Mouse (Mus musculus): ENCODE data around the gene Wars2. TPM values are rescaled to one million over a fixed set of nuclear protein-coding genes. Genes with fewer than 3 reads are reported as not detected.

The Wars2 gene
- polyA plus RNA-seq, 1 experiment from 2014 or later, result 5.4 TPM

GRCm38 (mm10) chr3:99174658-99175304 is 33.9 kb downstream of the Wars2 start:
- Histone ChIP-seq H3K4me3 (replicated peaks; ENCODE audit: low read length) (no peak overlapping the region), H3K9ac (no peak overlapping the region; the same call in 1 of the 2 replicates)
- ATAC-seq (ENCODE audit: low FRiP score), result peak; percentile 64; the same call in 1 of the 2 replicates

GRCm38 (mm10) chr3:99183355-99184016 is 42.6 kb downstream of the Wars2 start:
- Histone ChIP-seq H3K36me3 (replicated peaks; ENCODE audit: control insufficient read depth, insufficient read depth) (no peaks in the 10 kb centered on the region), H3K9me3 (ENCODE audit: control insufficient read depth, low read length) (no peaks in the 10 kb centered on the region), H3K9ac (no peak overlapping the region), H3K4me3 (replicated peaks; ENCODE audit: low read length) (no peak overlapping the region), H3K27ac (no peak overlapping the region), H3K4me2 (replicated peaks) (no peak overlapping the region), H3K27me3 (ENCODE audit: control insufficient read depth, insufficient read depth, low read length) (no peaks in the 10 kb centered on the region), H3K4me1 (replicated peaks; ENCODE audit: control insufficient read depth, insufficient read depth, low read length) (no peaks in the 10 kb centered on the region)
- WGBS, result 85% methylated on average over 17 of the region's 17 CpGs
- no peak for ATAC-seq (ENCODE audit: low FRiP score)
- no peak for DNase-seq (ENCODE audit: low spot score)

More at GRCm38 (mm10) chr3:99174658-99175304, 33.9 kb downstream of the Wars2 start:
- H3K36me3 ChIP-seq (replicated peaks; ENCODE audit: control insufficient read depth, insufficient read depth), result no peaks in the 10 kb centered on the region
- H3K9me3 ChIP-seq (ENCODE audit: control insufficient read depth, low read length), result no peaks in the 10 kb centered on the region
- H3K4me2 ChIP-seq (replicated peaks), result 0 out of 2 replicates have a peak overlapping the region, but pooled peaks have one; percentile 6
- H3K27me3 ChIP-seq (ENCODE audit: control insufficient read depth, insufficient read depth, low read length), result no peaks in the 10 kb centered on the region
- DNase-seq (ENCODE audit: low spot score), result no peak
- no peaks in the 10 kb centered on the region for H3K4me1 ChIP-seq (replicated peaks; ENCODE audit: control insufficient read depth, insufficient read depth, low read length)
- WGBS, result 49% methylated on average over 9 of the region's 9 CpGs
- peak overlapping the region; percentile 33; the same call in 1 of the 2 replicates for H3K27ac ChIP-seq

- 51% methylated on average over 1 of the region's 1 CpGs for WGBS
- H3K4me1 ChIP-seq (replicated peaks; ENCODE audit: control insufficient read depth, insufficient read depth, low read length), result no peaks in the 10 kb centered on the region
- no peaks in the 10 kb centered on the region for H3K36me3 ChIP-seq (replicated peaks; ENCODE audit: control insufficient read depth, insufficient read depth)
- no peaks in the 10 kb centered on the region for H3K27me3 ChIP-seq (ENCODE audit: control insufficient read depth, insufficient read depth, low read length)
- H3K9me3 ChIP-seq (ENCODE audit: control insufficient read depth, low read length), result no peaks in the 10 kb centered on the region
- no peak overlapping the region for H3K27ac ChIP-seq
- no peak overlapping the region for H3K4me3 ChIP-seq (replicated peaks; ENCODE audit: low read length)
- no peak overlapping the region for H3K9ac ChIP-seq
- ATAC-seq (ENCODE audit: low FRiP score) (no peak), DNase-seq (ENCODE audit: low spot score) (peak; percentile 45)
- no peak overlapping the region for H3K4me2 ChIP-seq (replicated peaks)
These were observed 43.5 kb downstream of the Wars2 start for GRCm38 (mm10) chr3:99184373-99184772.

- Histone ChIP-seq H3K9me3 (ENCODE audit: control insufficient read depth, low read length) (no peaks in the 10 kb centered on the region), H3K9ac (no peak overlapping the region), H3K4me2 (replicated peaks) (no peak overlapping the region), H3K4me1 (replicated peaks; ENCODE audit: control insufficient read depth, insufficient read depth, low read length) (no peaks in the 10 kb centered on the region), H3K27me3 (ENCODE audit: control insufficient read depth, insufficient read depth, low read length) (no peaks in the 10 kb centered on the region), H3K4me3 (replicated peaks; ENCODE audit: low read length) (no peak overlapping the region), H3K36me3 (replicated peaks; ENCODE audit: control insufficient read depth, insufficient read depth) (no peaks in the 10 kb centered on the region), H3K27ac (no peak overlapping the region)
- WGBS, result 80% methylated on average over 1 of the region's 1 CpGs
- ATAC-seq (ENCODE audit: low FRiP score), result no peak
- DNase-seq (ENCODE audit: low spot score), result no peak
These were observed 47.2 kb downstream of the Wars2 start for GRCm38 (mm10) chr3:99188097-99188496.

- WGBS, result 85% methylated on average over 4 of the region's 4 CpGs
These were observed 52.7 kb downstream of the Wars2 start for GRCm38 (mm10) chr3:99193576-99193975.

GRCm38 (mm10) chr3:99203331-99203730 is 62.5 kb downstream of the Wars2 start:
- no peak for ATAC-seq (ENCODE audit: low FRiP score)
- no peaks in the 10 kb centered on the region for H3K27me3 ChIP-seq (ENCODE audit: control insufficient read depth, insufficient read depth, low read length)

More at GRCm38 (mm10) chr3:99193576-99193975, 52.7 kb downstream of the Wars2 start:
- ATAC-seq (ENCODE audit: low FRiP score), result no peak
- Histone ChIP-seq H3K4me1 (replicated peaks; ENCODE audit: control insufficient read depth, insufficient read depth, low read length) (no peaks in the 10 kb centered on the region), H3K27ac (no peak overlapping the region), H3K27me3 (ENCODE audit: control insufficient read depth, insufficient read depth, low read length) (no peaks in the 10 kb centered on the region), H3K4me3 (replicated peaks; ENCODE audit: low read length) (no peak overlapping the region), H3K9me3 (ENCODE audit: control insufficient read depth, low read length) (no peaks in the 10 kb centered on the region), H3K36me3 (replicated peaks; ENCODE audit: control insufficient read depth, insufficient read depth) (no peaks in the 10 kb centered on the region), H3K9ac (no peak overlapping the region), H3K4me2 (replicated peaks) (no peak overlapping the region)
- DNase-seq (ENCODE audit: low spot score), result no peak

GRCm38 (mm10) chr3:99208416-99208815 is 67.5 kb downstream of the Wars2 start:
- no peaks in the 10 kb centered on the region for H3K36me3 ChIP-seq (replicated peaks; ENCODE audit: control insufficient read depth, insufficient read depth)
- no peak overlapping the region for H3K27ac ChIP-seq
- H3K9ac ChIP-seq, result no peak overlapping the region
- DNase-seq (ENCODE audit: low spot score) (no peak), ATAC-seq (ENCODE audit: low FRiP score) (no peak)
- H3K4me2 ChIP-seq (replicated peaks), result no peak overlapping the region
- WGBS, result 72% methylated on average over 1 of the region's 1 CpGs
- no peak overlapping the region for H3K4me3 ChIP-seq (replicated peaks; ENCODE audit: low read length)
- H3K4me1 ChIP-seq (replicated peaks; ENCODE audit: control insufficient read depth, insufficient read depth, low read length), result no peaks in the 10 kb centered on the region; the same call in 1 of the 2 replicates
- no peaks in the 10 kb centered on the region for H3K27me3 ChIP-seq (ENCODE audit: control insufficient read depth, insufficient read depth, low read length)
- no peaks in the 10 kb centered on the region for H3K9me3 ChIP-seq (ENCODE audit: control insufficient read depth, low read length)

More at GRCm38 (mm10) chr3:99203331-99203730, 62.5 kb downstream of the Wars2 start:
- Histone ChIP-seq H3K9ac (no peak overlapping the region), H3K9me3 (ENCODE audit: control insufficient read depth, low read length) (no peaks in the 10 kb centered on the region), H3K4me1 (replicated peaks; ENCODE audit: control insufficient read depth, insufficient read depth, low read length) (no peaks in the 10 kb centered on the region), H3K27ac (no peak overlapping the region), H3K36me3 (replicated peaks; ENCODE audit: control insufficient read depth, insufficient read depth) (no peaks in the 10 kb centered on the region), H3K4me2 (replicated peaks) (no peak overlapping the region), H3K4me3 (replicated peaks; ENCODE audit: low read length) (no peak overlapping the region)
- no peak for DNase-seq (ENCODE audit: low spot score)

- no peak overlapping the region for H3K4me2 ChIP-seq (replicated peaks)
- no peak overlapping the region for H3K4me3 ChIP-seq (replicated peaks; ENCODE audit: low read length)
- H3K9me3 ChIP-seq (ENCODE audit: control insufficient read depth, low read length), result no peaks in the 10 kb centered on the region
- H3K9ac ChIP-seq, result no peak overlapping the region
- WGBS, result 39% methylated on average over 14 of the region's 14 CpGs
- no peak overlapping the region for H3K27ac ChIP-seq
- no peak for ATAC-seq (ENCODE audit: low FRiP score)
- H3K27me3 ChIP-seq (ENCODE audit: control insufficient read depth, insufficient read depth, low read length), result no peaks in the 10 kb centered on the region
- no peaks in the 10 kb centered on the region for H3K36me3 ChIP-seq (replicated peaks; ENCODE audit: control insufficient read depth, insufficient read depth)
- no peak for DNase-seq (ENCODE audit: low spot score)
- H3K4me1 ChIP-seq (replicated peaks; ENCODE audit: control insufficient read depth, insufficient read depth, low read length), result no peaks in the 10 kb centered on the region; the same call in 1 of the 2 replicates
These were observed 70.3 kb downstream of the Wars2 start for GRCm38 (mm10) chr3:99211105-99211698.

GRCm38 (mm10) chr3:99227807-99228206 is 86.9 kb downstream of the Wars2 start:
- ATAC-seq (ENCODE audit: low FRiP score) (no peak), DNase-seq (ENCODE audit: low spot score) (no peak)
- no peak overlapping the region for H3K27ac ChIP-seq
- no peaks in the 10 kb centered on the region for H3K36me3 ChIP-seq (replicated peaks; ENCODE audit: control insufficient read depth, insufficient read depth)
- H3K9ac ChIP-seq, result no peak overlapping the region
- H3K4me2 ChIP-seq (replicated peaks), result no peak overlapping the region
- H3K4me3 ChIP-seq (replicated peaks; ENCODE audit: low read length), result no peak overlapping the region
- H3K27me3 ChIP-seq (ENCODE audit: control insufficient read depth, insufficient read depth, low read length), result peaks cover 11% of the 10 kb centered on the region
- WGBS, result 82% methylated on average over 2 of the region's 2 CpGs
- no peaks in the 10 kb centered on the region for H3K4me1 ChIP-seq (replicated peaks; ENCODE audit: control insufficient read depth, insufficient read depth, low read length)
- no peaks in the 10 kb centered on the region for H3K9me3 ChIP-seq (ENCODE audit: control insufficient read depth, low read length)

Data from hindbrain, embryonic 14.5 days (tissue).